ENCODE assay signal across 8 mouse cellular contexts in the genomic region with DNA sequence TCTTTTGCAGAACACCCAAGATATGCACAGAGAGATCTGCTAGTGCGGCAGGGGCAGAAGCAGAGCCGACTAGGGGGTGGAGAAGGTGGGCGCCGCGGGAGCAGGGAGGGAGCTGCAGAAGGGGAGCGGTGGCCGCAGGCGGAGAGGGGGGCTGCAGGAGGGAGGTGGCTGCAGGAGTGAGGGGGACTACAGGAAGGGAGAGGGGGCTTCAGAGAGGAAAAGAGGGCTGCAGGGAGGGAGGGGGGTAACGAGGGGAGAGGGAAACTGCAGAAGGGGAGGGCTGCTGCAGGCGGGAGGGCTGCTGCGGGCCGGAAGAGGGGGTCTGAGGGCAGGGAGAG. TPM values are rescaled to one million over a fixed set of nuclear protein-coding genes. Genes with fewer than 3 reads are reported as not detected.
DNase-seq lines count a peak whose midpoint lies in the region; ATAC-seq and TF ChIP-seq lines count a peak whose summit lies in the region.

No protein-coding gene starts in this region.

- H3K27ac ChIP-seq in kidney, embryonic 15.5 days: peak overlapping the region; percentile 97
- no peak overlapping the region for H3K27ac ChIP-seq in bone marrow macrophage, adult 2 months (ENCODE audit: insufficient read depth, low read depth, low read length)
- H3K27ac ChIP-seq in forebrain, postnatal 0 days (ENCODE audit: low read depth, low read length): peak overlapping the region; percentile 95
- H3K27ac ChIP-seq in macrophage: no peak overlapping the region

- peak overlapping the region; percentile 79 for H3K4me3 ChIP-seq in kidney, embryonic 15.5 days (replicated peaks)
- H3K4me3 ChIP-seq in bone marrow macrophage, adult 2 months (ENCODE audit: insufficient read depth, low read length): peak overlapping the region; percentile 91
- H3K4me3 ChIP-seq in forebrain, postnatal 0 days (ENCODE audit: low read depth, low read length): peak overlapping the region; percentile 75
- H3K4me3 ChIP-seq in macrophage (ENCODE audit: inconsistent target): peak overlapping the region; percentile 84

- no peaks in the 10 kb centered on the region for H3K79me2 ChIP-seq in macrophage (ENCODE audit: inconsistent target)

- no peak for DNase-seq in kidney, adult 18-20 months
- DNase-seq in forebrain, postnatal 0 days: no peak
- DNase-seq in MN1 (ENCODE audit: low spot score): no peak
- no peak for DNase-seq in kidney, adult 8-10 months

- H3K4me2 ChIP-seq in kidney, embryonic 15.5 days: peak overlapping the region; percentile 89
- H3K4me2 ChIP-seq in forebrain, postnatal 0 days (ENCODE audit: low read depth): peak overlapping the region; percentile 54

- ATAC-seq in kidney, embryonic 15.5 days (replicated peaks; ENCODE audit: low FRiP score): peak; percentile 31
- ATAC-seq in forebrain, postnatal 0 days: no peak; the same call in 1 of the 2 replicates
- ATAC-seq in activated CD4-positive, CD25-positive, alpha-beta regulatory T cell, adult 4 months: no peak

- TF ChIP-seq CTCF in bone marrow macrophage, adult 2 months (IDR thresholded peaks at IDR 0.05; ENCODE audit: low read depth, low read length): no peak
- TF ChIP-seq CTCF in forebrain, postnatal 0 days (IDR thresholded peaks at IDR 0.05; ENCODE audit: low read depth): no peak

- H3K4me1 ChIP-seq in kidney, embryonic 15.5 days: peaks cover 24% of the 10 kb centered on the region
- peaks cover 3% of the 10 kb centered on the region for H3K4me1 ChIP-seq in bone marrow macrophage, adult 2 months (ENCODE audit: control insufficient read depth, insufficient read depth, low read length)
- peaks cover 4% of the 10 kb centered on the region; the same call in 1 of the 2 replicates for H3K4me1 ChIP-seq in forebrain, postnatal 0 days (ENCODE audit: insufficient read depth)

- peak overlapping the region; percentile 73 for H3K9ac ChIP-seq in kidney, embryonic 15.5 days
- peak overlapping the region; percentile 77 for H3K9ac ChIP-seq in forebrain, postnatal 0 days

- peaks cover 60% of the 10 kb centered on the region for H3K36me3 ChIP-seq in kidney, embryonic 15.5 days
- H3K36me3 ChIP-seq in forebrain, postnatal 0 days (ENCODE audit: insufficient read depth): peaks cover 55% of the 10 kb centered on the region
- H3K36me3 ChIP-seq in macrophage (ENCODE audit: inconsistent target): peaks cover 26% of the 10 kb centered on the region; the same call in 1 of the 2 replicates

- no peak for TF ChIP-seq POLR2A in bone marrow macrophage, adult 2 months (IDR thresholded peaks at IDR 0.05; ENCODE audit: borderline replicate concordance, low read depth, low read length)

- H3K27me3 ChIP-seq in kidney, embryonic 15.5 days: no peaks in the 10 kb centered on the region
- H3K27me3 ChIP-seq in forebrain, postnatal 0 days (ENCODE audit: insufficient read depth, low read length): no peaks in the 10 kb centered on the region

- no peaks in the 10 kb centered on the region for H3K9me3 ChIP-seq in kidney, embryonic 15.5 days (replicated peaks)
- no peaks in the 10 kb centered on the region for H3K9me3 ChIP-seq in forebrain, postnatal 0 days (ENCODE audit: low read length)

- WGBS in kidney, embryonic 15.5 days: 0% methylated on average over 12 of the region's 12 CpGs
- WGBS in forebrain, postnatal 0 days: under 1% methylated on average over 12 of the region's 12 CpGs
- 3% methylated on average over 12 of the region's 12 CpGs for WGBS in macrophage (ENCODE audit: missing documents)

RNA-seq across cellular contexts. Expression of a gene that starts 2.4 kb away (rescaled TPM):
- 40.0 and 43.9 TPM in 2 replicates for polyA plus RNA-seq in kidney, embryonic 15.5 days (2015; fragmentation: Nextera tagmentation; extraction: Ambion mirVana)
- 10.0 and 11.3 TPM in 2 replicates for polyA plus RNA-seq in bone marrow macrophage, adult 2 months (2012; ENCODE audit: insufficient read depth, insufficient read length, missing spikeins)
- 32.9 and 34.8 TPM in 2 replicates for total RNA-seq in forebrain, postnatal 0 days (2014; rRNA removed)
- 24.5 and 30.8 TPM in 2 replicates for polyA plus RNA-seq in forebrain, postnatal 0 days (2015; fragmentation: Nextera tagmentation; extraction: Ambion mirVana)
- 10 to 100 TPM in 18 of 26 experiments, 1 to 10 TPM in 8; 2.3 to 38.1 (median 15.0) TPM for total RNA-seq in macrophage (2018; cell fraction: chromatin; rRNA removed)
- 1 to 10 TPM in 25 of 26 experiments, under 1 TPM in 1; 0.72 to 7.8 (median 4.6) TPM for total RNA-seq in macrophage (2018; cell fraction: cytosol; rRNA removed)
- total RNA-seq in macrophage (2018; cell fraction: nucleus; rRNA removed): 10 to 100 TPM in 11 of 26 experiments, 1 to 10 TPM in 15; 1.0 to 29.1 (median 6.0) TPM
- polyA plus RNA-seq in macrophage (2018): 5.6 to 8.2 TPM (median 7.2 TPM) in 3 replicates
- polyA plus RNA-seq in activated CD4-positive, CD25-positive, alpha-beta regulatory T cell, adult 4 months (2017; shearing (Covaris generic)): 10 to 100 TPM; 16.6 to 17.4 TPM

RNA-seq across cellular contexts. Expression of a gene that starts 17.9 kb away (rescaled TPM):
- 11.3 and 12.1 TPM in 2 replicates for polyA plus RNA-seq in kidney, embryonic 15.5 days (2015; fragmentation: Nextera tagmentation; extraction: Ambion mirVana)
- polyA plus RNA-seq in bone marrow macrophage, adult 2 months (2012; ENCODE audit: insufficient read depth, insufficient read length, missing spikeins): 3.5 and 5.3 TPM in 2 replicates
- total RNA-seq in forebrain, postnatal 0 days (2014; rRNA removed): 15.8 and 16.9 TPM in 2 replicates
- 19.3 and 21.2 TPM in 2 replicates for polyA plus RNA-seq in forebrain, postnatal 0 days (2015; fragmentation: Nextera tagmentation; extraction: Ambion mirVana)
- 10 to 100 TPM in 2 of 26 experiments, 1 to 10 TPM in 17, under 1 TPM in 2, not detected in 5; 0.53 to 11.8 (median 4.6) TPM for total RNA-seq in macrophage (2018; cell fraction: chromatin; rRNA removed)
- 1 to 10 TPM in 15 of 26 experiments, under 1 TPM in 11; 0.24 to 2.2 (median 1.3) TPM for total RNA-seq in macrophage (2018; cell fraction: cytosol; rRNA removed)
- total RNA-seq in macrophage (2018; cell fraction: nucleus; rRNA removed): 1 to 10 TPM in 13 of 26 experiments, under 1 TPM in 8, not detected in 5; 0.58 to 6.2 (median 1.6) TPM
- 1.0 to 2.1 TPM (median 1.5 TPM) in 3 replicates for polyA plus RNA-seq in macrophage (2018)
- 1 to 10 TPM; 7.8 to 9.3 TPM for polyA plus RNA-seq in activated CD4-positive, CD25-positive, alpha-beta regulatory T cell, adult 4 months (2017; shearing (Covaris generic))

RNA-seq across cellular contexts. Expression of a gene that starts 28.4 kb away (rescaled TPM):
- 10.7 and 11.5 TPM in 2 replicates for polyA plus RNA-seq in kidney, embryonic 15.5 days (2015; fragmentation: Nextera tagmentation; extraction: Ambion mirVana)
- polyA plus RNA-seq in bone marrow macrophage, adult 2 months (2012; ENCODE audit: insufficient read depth, insufficient read length, missing spikeins): 1.1 and 1.2 TPM in 2 replicates
- total RNA-seq in forebrain, postnatal 0 days (2014; rRNA removed): 9.7 and 13.2 TPM in 2 replicates
- polyA plus RNA-seq in forebrain, postnatal 0 days (2015; fragmentation: Nextera tagmentation; extraction: Ambion mirVana): 2.0 and 2.4 TPM in 2 replicates
- total RNA-seq in macrophage (2018; cell fraction: chromatin; rRNA removed): 1 to 10 TPM in 7 of 26 experiments, under 1 TPM in 15, not detected in 4; 0.18 to 2.7 (median 0.80) TPM
- under 1 TPM; 0.09 to 0.82 (median 0.44) TPM for total RNA-seq in macrophage (2018; cell fraction: cytosol; rRNA removed)
- total RNA-seq in macrophage (2018; cell fraction: nucleus; rRNA removed): 1 to 10 TPM in 3 of 26 experiments, under 1 TPM in 20, not detected in 3; 0.20 to 8.6 (median 0.44) TPM
- 0.32 to 0.66 TPM (median 0.48 TPM) in 3 replicates for polyA plus RNA-seq in macrophage (2018)
- 1 to 10 TPM in 1 of 2 experiments, under 1 TPM in 1; 0.61 to 2.0 TPM for polyA plus RNA-seq in activated CD4-positive, CD25-positive, alpha-beta regulatory T cell, adult 4 months (2017; shearing (Covaris generic))

RNA-seq across cellular contexts. Expression of a gene that starts 35.1 kb away (rescaled TPM):
- polyA plus RNA-seq in kidney, embryonic 15.5 days (2015; fragmentation: Nextera tagmentation; extraction: Ambion mirVana): 0.43 TPM in 1 of 2 replicates, not detected in the other
- not detected in 2 replicates for polyA plus RNA-seq in bone marrow macrophage, adult 2 months (2012; ENCODE audit: insufficient read depth, insufficient read length, missing spikeins)
- total RNA-seq in forebrain, postnatal 0 days (2014; rRNA removed): not detected in 2 replicates
- not detected in 2 replicates for polyA plus RNA-seq in forebrain, postnatal 0 days (2015; fragmentation: Nextera tagmentation; extraction: Ambion mirVana)
- not detected for total RNA-seq in macrophage (2018; cell fraction: chromatin; rRNA removed)
- under 1 TPM in 1 of 26 experiments, not detected in 25; 0.17 TPM for total RNA-seq in macrophage (2018; cell fraction: cytosol; rRNA removed)
- not detected for total RNA-seq in macrophage (2018; cell fraction: nucleus; rRNA removed)
- not detected in 3 replicates for polyA plus RNA-seq in macrophage (2018)
- polyA plus RNA-seq in activated CD4-positive, CD25-positive, alpha-beta regulatory T cell, adult 4 months (2017; shearing (Covaris generic)): not detected

RNA-seq across cellular contexts. Expression of a gene that starts 44.0 kb away (rescaled TPM):
- 3.6 and 4.2 TPM in 2 replicates for polyA plus RNA-seq in kidney, embryonic 15.5 days (2015; fragmentation: Nextera tagmentation; extraction: Ambion mirVana)
- 1.9 TPM in 2 replicates for polyA plus RNA-seq in bone marrow macrophage, adult 2 months (2012; ENCODE audit: insufficient read depth, insufficient read length, missing spikeins)
- total RNA-seq in forebrain, postnatal 0 days (2014; rRNA removed): 9.1 and 13.0 TPM in 2 replicates
- 1.9 and 3.1 TPM in 2 replicates for polyA plus RNA-seq in forebrain, postnatal 0 days (2015; fragmentation: Nextera tagmentation; extraction: Ambion mirVana)
- 1 to 10 TPM in 16 of 26 experiments, under 1 TPM in 8, not detected in 2; 0.31 to 7.5 (median 1.6) TPM for total RNA-seq in macrophage (2018; cell fraction: chromatin; rRNA removed)
- total RNA-seq in macrophage (2018; cell fraction: cytosol; rRNA removed): 1 to 10 TPM in 13 of 26 experiments, under 1 TPM in 12, not detected in 1; 0.09 to 1.8 (median 1.0) TPM
- total RNA-seq in macrophage (2018; cell fraction: nucleus; rRNA removed): 1 to 10 TPM in 12 of 26 experiments, under 1 TPM in 10, not detected in 4; 0.23 to 5.0 (median 1.2) TPM
- polyA plus RNA-seq in macrophage (2018): 1.1 to 2.5 TPM (median 1.6 TPM) in 3 replicates
- under 1 TPM; 0.46 to 0.68 TPM for polyA plus RNA-seq in activated CD4-positive, CD25-positive, alpha-beta regulatory T cell, adult 4 months (2017; shearing (Covaris generic))

Comparison
In these comparisons a context has a peak if more than half of its experiments do, and no peak if none do; other contexts are left out.
1. H3K27ac ChIP-seq: peak in kidney, embryonic 15.5 days (single experiment) and forebrain, postnatal 0 days (single experiment); none in bone marrow macrophage, adult 2 months (single experiment) and macrophage (single experiment).
2. Peak in every context shown above with its lines, with median percentiles within 50 percentile points of each other: H3K4me3 ChIP-seq.